Mouse (Mus musculus) hindbrain, embryonic 15.5 days (tissue): ENCODE data around the gene Adamts20. TPM values are rescaled to one million over a fixed set of nuclear protein-coding genes. Genes with fewer than 3 reads are reported as not detected.

Experiments used
- polyA plus RNA-seq: library from polyadenylated mRNA; unstranded; fragments of >200 nt; fragmentation: Nextera tagmentation; extraction: Ambion mirVana; gene quantifications from 2 replicates; pipeline ENCODE4 v1.2.1, GENCODE M21; 2015

The Adamts20 gene
- polyA plus RNA-seq, 1 experiment from 2014 or later, result 4.4 TPM

Other genes starting within 250 kb of the Adamts20 start
- gene Pus7l, start 78.1 kb upstream of the Adamts20 start, polyA plus RNA-seq, result 5.8 and 6.2 TPM in 2 replicates
- gene Irak4, start 78.2 kb upstream of the Adamts20 start, polyA plus RNA-seq, result 2.1 and 2.3 TPM in 2 replicates
- gene Twf1, start 124.5 kb upstream of the Adamts20 start, polyA plus RNA-seq, result 76.0 and 77.7 TPM in 2 replicates
- 14.6 and 16.6 TPM in 2 replicates for gene Tmem117, start 163.8 kb upstream of the Adamts20 start, polyA plus RNA-seq